Mouse (Mus musculus) heart, postnatal 25 days (tissue): ENCODE measurements at regions not wholly inside any gene's neighbourhood (a gene's known extent, or its start where the extent isn't known, plus 50 kb on each side); places are given as distances from the start of the nearest gene placed in this dataset.

ENCODE experiments used
- DNase-seq: peaks from one replicate; pipeline ENCODE4 v3.0.0; 2022; ENCODE audit warnings: low spot score
- intact Hi-C: fragments of 180-260 bp; cut with DNase I; formaldehyde crosslinking; loops from one replicate; pipeline ENCODE4 v1.15.1; 2025

DNA sequence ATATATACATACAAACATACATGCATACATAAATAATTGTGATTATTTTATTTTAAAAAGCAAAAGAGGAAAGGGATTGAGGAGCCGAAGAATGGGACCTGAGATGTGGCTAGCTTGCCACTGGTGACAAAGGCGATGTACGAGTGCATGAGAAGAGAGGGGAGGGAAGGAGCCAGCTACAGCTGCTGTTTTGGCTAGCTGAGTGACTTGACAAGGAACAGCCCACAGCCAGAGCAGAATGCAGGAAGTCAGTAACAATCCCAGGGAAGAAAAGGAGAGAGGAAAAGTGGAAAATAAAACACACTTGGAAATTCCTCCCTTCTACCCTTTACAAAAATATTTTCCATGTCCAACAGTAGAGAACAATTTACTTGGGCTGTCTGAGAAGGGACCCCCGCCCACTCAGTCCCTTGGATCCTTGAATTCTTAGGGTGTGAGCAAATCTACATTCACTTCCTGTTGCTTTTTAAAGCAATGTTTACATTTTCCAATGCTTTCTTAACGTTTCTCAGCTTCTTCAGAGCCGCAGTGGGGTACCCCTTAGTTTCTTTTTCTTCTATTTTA, 345.9 kb downstream of the Sox4 start:
- intact Hi-C loops = no loop called here

GRCm38 (mm10) chr13:28606651-28607050, 346.9 kb downstream of the Sox4 start:
- DNase-seq = no peak
- intact Hi-C loops = no loop called here

More for the DNA sequence above, 345.9 kb downstream of the Sox4 start:
- DNase-seq = peak; percentile 9

DNA sequence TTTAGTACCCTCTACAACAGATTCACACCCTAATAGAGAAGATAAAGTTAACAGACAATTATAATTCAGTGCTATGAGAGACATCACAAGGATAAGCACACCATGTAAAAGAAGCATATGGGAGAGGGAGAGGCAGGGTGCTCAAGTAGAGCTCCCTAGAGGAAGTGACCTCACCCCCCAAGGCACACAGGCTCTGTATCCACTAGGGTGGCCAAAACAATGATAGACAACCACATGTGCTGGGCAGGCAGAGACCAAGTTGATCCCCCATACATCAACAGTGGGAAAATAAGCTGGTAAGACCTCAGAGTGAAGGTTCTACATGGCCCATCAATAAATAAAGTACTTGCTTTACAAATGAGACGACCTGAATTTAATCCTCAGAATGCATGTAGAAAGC, 347.7 kb downstream of the Sox4 start:
- intact Hi-C loops = no loop called here
- no peak for DNase-seq

DNA sequence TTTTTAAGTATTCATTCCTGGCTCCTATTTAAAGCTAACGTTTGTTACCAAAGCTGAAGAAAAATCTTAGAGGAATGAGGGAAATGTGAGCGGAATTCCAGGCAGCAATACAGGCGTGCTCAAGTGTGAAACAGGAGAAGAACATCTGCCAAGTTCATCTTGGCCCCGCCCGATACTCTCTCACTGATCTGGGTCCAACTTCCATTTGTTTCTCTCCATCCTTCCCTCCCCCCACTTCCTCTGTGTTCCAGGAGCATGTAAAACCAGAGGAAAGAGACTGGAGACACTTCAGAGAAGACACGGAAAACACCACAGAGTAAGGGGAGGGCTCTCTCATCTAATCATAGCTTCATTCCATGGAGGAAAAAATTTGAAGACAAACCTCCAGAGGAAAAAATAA, 346.7 kb downstream of the Gm11361 start:
- peak; percentile 28 for DNase-seq
- intact Hi-C loops = no loop called here

DNA sequence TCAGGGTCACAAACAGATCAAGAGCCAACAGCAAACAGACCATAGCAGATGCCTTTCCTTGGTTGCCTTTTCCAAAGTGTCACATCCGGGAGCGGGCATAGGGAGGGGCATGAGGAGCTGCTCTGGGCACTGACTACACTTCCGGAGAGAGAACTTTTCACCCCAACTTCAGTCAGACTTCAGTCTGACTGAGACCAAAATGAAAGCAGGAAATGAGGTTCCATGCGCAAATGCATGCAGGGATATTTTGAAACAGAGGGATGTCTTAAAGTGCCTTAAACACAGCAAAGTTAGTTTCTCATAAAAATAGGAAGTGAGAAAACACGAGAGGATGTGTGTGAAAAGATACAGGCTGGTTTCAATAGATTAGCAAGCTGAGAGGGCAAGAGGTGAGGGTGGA, 343.5 kb downstream of the Gm11361 start:
- intact Hi-C loops = no loop called here
- no peak for DNase-seq

GRCm38 (mm10) chr13:28596367-28596766, 339.0 kb downstream of the Gm11361 start:
- intact Hi-C loops = no loop called here
- DNase-seq = no peak

DNA sequence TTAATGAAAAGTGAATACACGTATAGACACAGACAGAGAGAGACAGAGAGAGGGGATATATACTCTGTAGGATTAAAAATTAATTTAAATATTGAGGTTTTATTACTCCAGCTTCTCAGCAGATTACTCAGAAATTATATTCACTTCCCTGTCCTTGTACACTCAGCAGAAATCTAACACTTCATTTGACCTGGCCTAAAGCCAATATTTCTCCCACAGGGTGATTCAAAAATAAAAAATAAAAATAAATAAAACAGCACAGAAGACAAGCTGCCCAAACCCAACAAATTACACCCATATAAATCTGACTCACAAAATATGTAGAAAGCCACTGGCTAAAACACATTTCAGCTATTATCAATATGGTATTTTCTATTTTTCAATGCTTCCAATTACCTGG, 334.8 kb downstream of the Gm11361 start:
- DNase-seq = no peak
- intact Hi-C loops = no loop called here

DNA sequence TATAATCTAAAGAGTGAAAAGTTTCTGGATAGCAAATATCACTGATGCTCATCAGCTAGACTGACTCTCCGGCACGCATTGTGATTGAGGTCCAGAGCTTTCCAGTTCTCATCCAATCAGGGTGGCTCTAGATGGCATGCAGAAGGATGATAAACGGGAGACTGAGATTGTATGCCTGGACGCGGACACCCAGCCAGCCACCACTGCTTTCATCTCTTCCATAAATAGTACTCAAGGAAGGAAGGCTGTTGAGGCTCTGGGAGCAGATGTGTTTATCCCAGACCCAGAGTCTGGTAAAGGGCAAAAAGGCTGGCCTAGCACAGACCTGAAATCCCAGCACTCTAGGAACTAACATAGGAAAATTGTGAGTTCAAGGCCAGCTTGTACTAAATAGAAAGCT, 330.6 kb downstream of the Gm11361 start:
- no peak for DNase-seq
- intact Hi-C loops = no loop called here

GRCm38 (mm10) chr13:28586693-28587092, 329.4 kb downstream of the Gm11361 start:
- intact Hi-C loops = no loop called here
- DNase-seq = no peak

DNA sequence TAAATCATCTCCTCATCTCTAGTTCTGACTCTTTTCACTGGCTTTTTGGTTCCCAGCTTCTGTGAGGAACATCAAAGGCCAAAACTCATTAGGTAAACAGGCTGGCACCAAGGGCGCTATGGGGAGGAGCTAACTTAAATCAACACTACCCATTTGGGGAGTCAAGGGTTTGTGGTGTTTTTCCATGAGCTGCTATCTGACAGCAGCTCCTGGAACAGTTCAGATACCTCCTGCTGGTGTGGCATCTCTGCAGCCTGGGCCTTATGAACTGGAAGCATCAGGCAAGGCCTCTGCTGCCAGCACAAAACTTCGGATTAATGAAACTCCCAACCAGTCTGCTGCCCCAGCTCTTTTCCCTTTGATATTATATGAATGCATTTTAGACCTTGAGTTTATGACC, 328.8 kb downstream of the Gm11361 start:
- intact Hi-C loops = no loop called here

GRCm38 (mm10) chr13:28583617-28584016, 326.3 kb downstream of the Gm11361 start:
- intact Hi-C loops = no loop called here

More for the DNA sequence above, 328.8 kb downstream of the Gm11361 start:
- no peak for DNase-seq

GRCm38 (mm10) chr13:28575202-28575851, 318.0 kb downstream of the Gm11361 start:
- intact Hi-C loops = no loop called here
- no peak for DNase-seq

More at GRCm38 (mm10) chr13:28583617-28584016, 326.3 kb downstream of the Gm11361 start:
- no peak for DNase-seq

DNA sequence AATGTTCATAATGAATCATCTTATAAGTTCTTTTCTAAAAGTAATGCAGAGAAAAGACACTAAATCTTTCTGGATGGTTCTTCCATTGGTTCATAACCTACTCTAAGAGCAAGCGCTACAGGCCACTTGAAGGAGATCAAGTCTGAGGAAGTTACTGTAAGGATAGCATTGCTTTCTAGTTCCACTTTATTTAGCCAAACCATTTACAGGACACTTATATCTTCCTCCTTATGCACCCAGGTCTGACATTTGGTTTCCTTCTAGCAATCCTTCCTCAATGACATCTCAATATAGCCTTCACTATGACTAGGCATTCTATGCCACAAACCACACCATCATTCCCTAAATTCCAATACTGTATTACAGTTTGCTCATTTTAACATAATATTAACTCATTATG, 316.0 kb downstream of the Gm11361 start:
- DNase-seq = no peak
- intact Hi-C loops = no loop called here

- DNase-seq = no peak
- intact Hi-C loops = no loop called here
Measured at GRCm38 (mm10) chr13:28572448-28572847, 315.1 kb downstream of the Gm11361 start.

DNA sequence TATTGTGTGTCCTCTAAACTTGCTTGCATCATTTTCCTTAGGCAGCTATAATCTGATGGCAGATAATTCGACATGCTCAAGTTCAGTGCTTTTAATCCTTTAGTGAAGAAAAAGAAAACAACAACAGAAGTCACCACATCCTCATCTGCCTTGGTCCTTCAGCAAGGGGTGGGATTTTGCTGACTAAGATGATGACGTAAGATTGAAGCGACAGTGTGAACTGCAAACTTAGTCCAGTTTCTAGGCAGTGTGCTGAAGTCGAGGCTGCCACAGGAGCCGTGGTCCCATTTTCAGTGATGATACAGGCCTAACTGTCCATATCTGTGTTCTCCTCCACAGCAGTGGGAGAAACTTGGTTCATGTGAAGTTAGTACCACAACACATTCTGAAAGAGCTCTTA, 314.4 kb downstream of the Gm11361 start:
- no peak for DNase-seq
- intact Hi-C loops = no loop called here

- DNase-seq = no peak
- intact Hi-C loops = no loop called here
Measured at GRCm38 (mm10) chr13:28563585-28563984, 306.3 kb downstream of the Gm11361 start.

DNA sequence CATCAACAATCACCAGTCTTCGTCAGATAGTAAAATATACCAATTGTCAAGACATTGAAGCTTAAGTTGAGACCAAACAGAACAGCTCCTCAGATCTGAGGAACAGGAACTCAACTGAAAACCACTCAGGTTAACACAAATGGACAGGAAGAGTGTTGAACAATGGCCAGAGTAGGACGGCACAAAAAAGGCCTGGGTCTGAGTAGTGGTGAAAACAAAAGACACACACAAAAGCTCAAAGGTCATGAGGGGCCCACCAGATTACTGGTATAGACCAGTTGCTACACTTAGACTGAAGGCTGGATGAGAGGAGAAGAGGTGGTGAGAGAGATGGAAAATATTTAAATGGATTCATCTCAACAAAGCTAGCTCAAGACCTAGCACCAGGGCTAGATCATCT, 302.8 kb downstream of the Gm11361 start:
- no peak for DNase-seq
- intact Hi-C loops = no loop called here

DNA sequence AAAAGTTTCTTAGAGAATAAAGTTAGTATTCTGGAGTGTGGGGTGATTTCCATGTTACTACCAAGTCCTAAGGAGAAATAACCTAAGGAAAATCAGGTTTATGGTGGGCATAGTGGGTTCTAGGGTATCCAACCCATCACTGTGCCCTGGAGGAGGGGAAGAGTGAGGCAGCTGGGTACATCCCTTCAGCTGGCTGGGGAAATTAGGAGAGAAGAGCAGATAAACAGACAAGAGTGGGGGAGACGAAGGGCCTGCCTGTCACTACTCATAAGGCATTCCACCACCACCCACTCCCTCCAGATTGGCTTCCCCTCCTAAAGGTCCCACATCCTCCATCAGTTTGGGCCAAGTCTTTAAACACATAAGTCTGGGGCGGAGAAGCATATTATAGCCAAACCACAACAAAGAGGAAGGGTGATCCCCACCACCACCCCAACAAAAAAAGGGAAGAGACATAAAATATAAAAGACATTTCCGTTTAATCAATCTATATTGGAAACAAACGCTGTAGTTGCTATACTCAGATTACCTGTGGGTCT, 299.8 kb downstream of the Gm11361 start:
- DNase-seq = no peak
- intact Hi-C loops = no loop called here

DNA sequence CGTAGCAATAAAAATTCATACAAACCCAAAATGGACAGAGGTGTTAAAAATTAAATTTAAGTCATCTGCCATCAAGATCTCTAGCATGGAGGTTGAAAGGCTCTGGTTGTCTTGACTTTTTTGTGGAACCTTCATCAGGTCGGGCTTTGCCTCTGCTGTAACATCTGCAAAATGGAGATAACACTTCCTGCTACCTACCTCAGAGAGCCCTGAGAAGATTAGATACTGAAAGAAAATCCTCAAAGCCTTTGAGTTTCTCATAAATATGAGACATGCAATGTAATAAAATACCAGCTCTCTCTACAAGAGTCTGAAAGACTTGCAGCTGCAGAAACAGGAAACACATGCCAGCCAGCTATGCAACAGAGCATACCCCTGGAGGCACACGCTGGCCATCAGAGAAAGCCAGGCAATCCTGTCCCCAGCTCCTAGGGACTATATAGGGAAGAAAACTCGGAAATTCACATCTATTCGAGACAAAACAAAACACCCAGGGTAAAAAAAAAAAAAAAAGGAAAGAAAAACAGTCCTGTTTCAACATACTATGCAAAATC, 299.1 kb downstream of the Gm11361 start:
- intact Hi-C loops = no loop called here

GRCm38 (mm10) chr13:28554143-28554830, 297.0 kb downstream of the Gm11361 start:
- no peak for DNase-seq
- intact Hi-C loops = no loop called here

More for the DNA sequence above, 299.1 kb downstream of the Gm11361 start:
- DNase-seq = no peak
